Mouse (Mus musculus) urinary bladder, postnatal 4 days (tissue): ENCODE results near the gene Edc3.

Source experiments
- DNase-seq, 2 experiments: peaks; one replicate each; pipeline ENCODE4 v3.0.0; 2021 to 2022; ENCODE audit warnings: low spot score in 2 of 2

Edc3 gene

GRCm38 (mm10) chr9:57800325-57800975 is 92.1 kb downstream of the Edc3 start:
- DNase-seq = no peak
